Mouse (Mus musculus) left cerebral cortex, postnatal 4 days (tissue): Measurements from ENCODE around the gene Gm11168. TPM values are rescaled to one million over a fixed set of nuclear protein-coding genes. Genes with fewer than 3 reads are reported as not detected.
"Not testable (repeated sequence)": the region's sequence is repeated elsewhere in the genome, so short reads cannot be mapped to it uniquely, and the experiment has no call there.

Source experiments
- DNase-seq: peaks from one replicate; pipeline ENCODE4 v3.0.0-alpha.2; 2022
- intact Hi-C: fragments of 180-260 bp; cut with DNase I; formaldehyde crosslinking; loops from one replicate; pipeline ENCODE4 v1.15.1; 2025
- total RNA-seq, 2 experiments: library from RNA; stranded (reverse); gene quantifications; 2 replicates each; pipeline ENCODE4 v1.2.3; 2021

The Gm11168 gene
- not detected for total RNA-seq

GRCm38 (mm10) chr9:3002794-3003396 lies at the start of gene Gm11168:
Gene Gm11168 (plus strand): TSS chr9:3003346.
- intact Hi-C loops, DNase-seq: not testable (repeated sequence)

- intact Hi-C loops, DNase-seq: not testable (repeated sequence)
These were observed 2.6 kb upstream of the Gm11168 start, which contains the start of gene Gm10722 for GRCm38 (mm10) chr9:3000445-3000972. Gene Gm10722 (plus strand): TSS chr9:3000922.

- DNase-seq, intact Hi-C loops: not testable (repeated sequence)
These were observed 2.1 kb upstream of the Gm11168 start for GRCm38 (mm10) chr9:3001006-3001405.

GRCm38 (mm10) chr9:3001948-3002659 lies 1.0 kb upstream of the Gm11168 start:
- intact Hi-C loops: not testable (repeated sequence)
- peak; percentile 80 for DNase-seq

- DNase-seq, intact Hi-C loops: not testable (repeated sequence)
These were observed 3.0 kb downstream of the Gm11168 start for GRCm38 (mm10) chr9:3006179-3006578.

- DNase-seq, intact Hi-C loops: not testable (repeated sequence)
These were observed 3.5 kb downstream of the Gm11168 start for GRCm38 (mm10) chr9:3006636-3007035.

GRCm38 (mm10) chr9:3007272-3007671 lies 4.1 kb downstream of the Gm11168 start:
- DNase-seq, intact Hi-C loops: not testable (repeated sequence)

GRCm38 (mm10) chr9:3009331-3009730 lies 6.2 kb downstream of the Gm11168 start:
- intact Hi-C loops, DNase-seq: not testable (repeated sequence)

- intact Hi-C loops, DNase-seq: not testable (repeated sequence)
These were observed 9.0 kb downstream of the Gm11168 start for GRCm38 (mm10) chr9:3012054-3012621.

- intact Hi-C loops, DNase-seq: not testable (repeated sequence)
These were observed 9.7 kb downstream of the Gm11168 start, which contains the start of gene Gm10721 for GRCm38 (mm10) chr9:3012733-3013279. Gene Gm10721 (plus strand): TSS chr9:3013140.

GRCm38 (mm10) chr9:3015354-3015753 lies 12.2 kb downstream of the Gm11168 start, which contains the start of gene Gm10720:
Gene Gm10720 (plus strand): TSS chr9:3015654.
- DNase-seq, intact Hi-C loops: not testable (repeated sequence)

- DNase-seq, intact Hi-C loops: not testable (repeated sequence)
These were observed 12.8 kb downstream of the Gm11168 start for GRCm38 (mm10) chr9:3015896-3016295.

- DNase-seq, intact Hi-C loops: not testable (repeated sequence)
These were observed 14.0 kb downstream of the Gm11168 start, which contains the start of gene Gm10719 for GRCm38 (mm10) chr9:3017108-3017507. Gene Gm10719 (plus strand): TSS chr9:3017408.

- DNase-seq: peak; percentile 59
- intact Hi-C loops: not testable (repeated sequence)
These were observed 15.8 kb downstream of the Gm11168 start for GRCm38 (mm10) chr9:3018944-3019343.

GRCm38 (mm10) chr9:3019835-3020727 lies 16.9 kb downstream of the Gm11168 start:
- intact Hi-C loops: not testable (repeated sequence)
- peak; percentile 20 for DNase-seq

GRCm38 (mm10) chr9:3022316-3023008 lies 19.3 kb downstream of the Gm11168 start:
- intact Hi-C loops: not testable (repeated sequence)

GRCm38 (mm10) chr9:3023312-3023984 lies 20.3 kb downstream of the Gm11168 start, which contains the start of gene Gm10718:
Gene Gm10718 (plus strand): TSS chr9:3023547.
- DNase-seq, intact Hi-C loops: not testable (repeated sequence)

More at GRCm38 (mm10) chr9:3022316-3023008, 19.3 kb downstream of the Gm11168 start:
- DNase-seq: not testable (repeated sequence)

- intact Hi-C loops, DNase-seq: not testable (repeated sequence)
These were observed 21.0 kb downstream of the Gm11168 start for GRCm38 (mm10) chr9:3023985-3024648.
